Mouse (Mus musculus): ENCODE results near the gene Snap23.

- TF ChIP-seq CTCF (IDR thresholded peaks at IDR 0.05) (no peak), EP300 (IDR thresholded peaks at IDR 0.05; ENCODE audit: insufficient read depth, low read depth, low read length) (no peak)
Measured at GRCm38 (mm10) chr2:120571081-120571480, 3.6 kb downstream of the Snap23 start.

Measured in heart, adult 2 months (tissue).